Mouse (Mus musculus): ENCODE measurements at regions not wholly inside any gene's neighbourhood (a gene's known extent, or its start where the extent isn't known, plus 50 kb on each side); places are given as distances from the start of the nearest gene placed in this dataset.

DNA sequence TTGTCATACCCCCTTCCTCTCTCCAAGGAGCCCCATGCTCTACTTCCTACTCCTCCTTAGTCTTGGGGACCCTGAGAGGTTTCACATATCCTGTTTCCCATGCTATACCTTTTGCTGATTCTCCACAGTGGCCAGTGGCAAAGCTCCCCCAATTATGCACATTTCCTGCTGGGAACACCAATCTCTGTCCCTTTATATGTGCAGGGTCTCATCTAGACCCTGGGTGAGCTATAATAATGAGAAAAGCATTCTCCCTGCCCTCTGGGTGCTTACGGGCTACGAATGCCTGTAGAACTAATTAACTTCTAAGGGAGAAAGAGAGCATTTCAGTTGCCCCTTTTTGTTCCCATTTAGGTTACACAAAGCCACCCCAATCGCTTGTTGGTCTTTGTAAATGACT is 116.6 kb downstream of the Nedd1 start:
- TF ChIP-seq POLR2A (IDR thresholded peaks at IDR 0.05; ENCODE audit: extremely low read depth, insufficient read depth, low read length) (no peak), CTCF (IDR thresholded peaks at IDR 0.05; ENCODE audit: extremely low read depth, insufficient read depth, low read length) (no peak)

All from cortical plate, adult 2 months (tissue).